Mouse (Mus musculus): ENCODE data around the gene Mapk7. TPM values are rescaled to one million over a fixed set of nuclear protein-coding genes. Genes with fewer than 3 reads are reported as not detected.

Gene Mapk7
- polyA plus RNA-seq, 1 experiment = 16.3 TPM

DNA sequence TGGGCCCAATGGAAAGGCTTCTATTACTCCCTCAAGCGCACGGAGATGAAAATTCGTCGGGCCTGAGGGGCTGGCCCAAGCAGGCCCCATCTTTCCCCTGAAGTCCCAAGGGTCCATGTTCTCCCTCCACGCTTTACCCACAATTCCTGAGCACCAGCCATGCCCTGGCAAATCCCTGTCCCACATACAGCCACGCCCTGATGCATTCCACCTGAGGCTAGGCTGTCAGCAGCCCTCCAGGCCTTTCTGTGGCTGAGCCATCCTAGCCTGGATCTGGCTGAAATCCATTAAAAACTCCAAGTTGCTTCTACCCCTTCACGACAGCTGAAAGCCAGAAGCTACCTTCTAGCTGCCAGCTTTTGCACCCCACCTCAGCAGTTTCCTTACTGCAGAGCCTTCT lies 6.3 kb downstream of the Mapk7 start:
- Histone ChIP-seq H3K4me3 (replicated peaks; ENCODE audit: control insufficient read depth, low read depth, low read length) (no peak overlapping the region), H3K4me1 (ENCODE audit: control insufficient read depth, insufficient read depth, low read length) (no peaks in the 10 kb centered on the region), H3K27ac (ENCODE audit: control insufficient read depth, insufficient read depth, low read depth, low read length, poor library complexity) (no peak overlapping the region)
- WGBS = 86% methylated on average over 7 of the region's 7 CpGs
- TF ChIP-seq POLR2A (IDR thresholded peaks at IDR 0.05; ENCODE audit: borderline replicate concordance, control insufficient read depth, low read depth, low read length) = no peak
- no peak for TF ChIP-seq CTCF (IDR thresholded peaks at IDR 0.05; ENCODE audit: control insufficient read depth, insufficient read depth, low read length)

DNA sequence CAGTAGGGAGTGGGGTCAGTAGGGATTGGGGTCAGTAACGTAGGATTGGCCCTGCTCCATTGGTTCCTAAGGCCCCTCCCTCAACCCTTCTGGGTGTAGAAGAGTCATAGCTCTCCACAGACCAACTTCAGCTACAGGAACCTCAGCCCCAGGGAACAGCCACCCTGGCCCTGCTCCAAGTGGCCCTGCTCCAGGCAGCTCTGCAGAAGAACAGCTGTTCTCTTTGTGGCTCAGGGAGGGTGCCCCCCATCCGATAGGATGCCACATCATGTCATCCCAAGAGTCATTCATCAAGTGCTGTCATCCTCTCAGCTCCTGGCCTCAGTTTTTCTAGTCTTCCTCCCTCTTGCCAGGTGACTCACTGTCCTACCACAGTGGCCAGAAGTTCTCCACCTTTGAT lies 6.8 kb downstream of the Mapk7 start:
- no peak overlapping the region for H3K4me3 ChIP-seq (replicated peaks; ENCODE audit: control insufficient read depth, low read depth, low read length)
- TF ChIP-seq POLR2A (IDR thresholded peaks at IDR 0.05; ENCODE audit: borderline replicate concordance, control insufficient read depth, low read depth, low read length) (no peak), CTCF (IDR thresholded peaks at IDR 0.05; ENCODE audit: control insufficient read depth, insufficient read depth, low read length) (no peak)
- whole genome bisulfite sequencing = 57% methylated on average over 2 of the region's 2 CpGs
- no peak overlapping the region for H3K27ac ChIP-seq (ENCODE audit: control insufficient read depth, insufficient read depth, low read depth, low read length, poor library complexity)
- H3K4me1 ChIP-seq (ENCODE audit: control insufficient read depth, insufficient read depth, low read length) = no peaks in the 10 kb centered on the region

DNA sequence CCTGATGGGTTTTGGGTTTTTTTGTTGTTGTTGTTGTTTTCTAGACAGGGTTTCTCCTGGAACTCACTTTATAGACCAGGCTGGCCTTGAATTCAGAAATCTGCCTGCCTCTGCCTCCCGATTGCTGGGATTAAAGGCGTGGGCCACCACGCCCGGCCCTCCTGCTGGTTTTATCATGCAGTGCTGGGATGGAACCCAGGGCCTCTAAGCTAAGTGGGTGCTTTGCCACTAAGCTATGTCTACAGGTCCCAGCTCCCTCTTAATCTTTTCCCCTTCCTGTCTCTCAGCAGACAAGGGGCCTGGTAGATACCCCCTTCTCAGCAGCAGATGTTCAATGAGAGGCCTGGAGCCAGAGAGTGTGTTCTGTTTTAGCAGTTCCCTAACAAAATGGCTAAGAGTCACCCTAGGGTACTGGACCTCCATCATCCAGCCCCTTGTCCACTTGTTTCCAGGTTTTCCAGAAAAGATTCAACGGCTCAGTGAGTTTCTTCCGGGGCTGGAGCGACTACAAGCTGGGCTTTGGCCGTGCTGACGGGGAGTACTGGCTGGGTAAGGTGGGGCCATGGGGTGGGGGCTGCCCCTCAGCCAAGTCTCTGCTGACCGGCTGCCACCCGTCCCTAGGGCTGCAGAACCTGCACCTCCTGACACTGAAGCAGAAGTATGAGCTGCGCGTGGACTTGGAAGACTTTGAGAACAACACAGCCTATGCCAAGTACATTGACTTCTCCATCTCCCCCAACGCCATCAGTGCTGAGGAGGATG lies 7.6 kb downstream of the Mapk7 start:
- Histone ChIP-seq H3K4me1 (ENCODE audit: control insufficient read depth, insufficient read depth, low read length) (no peaks in the 10 kb centered on the region), H3K4me3 (replicated peaks; ENCODE audit: control insufficient read depth, low read depth, low read length) (no peak overlapping the region), H3K27ac (ENCODE audit: control insufficient read depth, insufficient read depth, low read depth, low read length, poor library complexity) (no peak overlapping the region)
- 91% methylated on average over 14 of the region's 14 CpGs for WGBS
- no peak for TF ChIP-seq POLR2A (IDR thresholded peaks at IDR 0.05; ENCODE audit: borderline replicate concordance, control insufficient read depth, low read depth, low read length)
- no peak for TF ChIP-seq CTCF (IDR thresholded peaks at IDR 0.05; ENCODE audit: control insufficient read depth, insufficient read depth, low read length)

GRCm38 (mm10) chr11:61485541-61486457 lies 8.4 kb downstream of the Mapk7 start:
- 88% methylated on average over 22 of the region's 22 CpGs for WGBS
- H3K4me3 ChIP-seq (replicated peaks; ENCODE audit: control insufficient read depth, low read depth, low read length) = no peak overlapping the region
- H3K27ac ChIP-seq (ENCODE audit: control insufficient read depth, insufficient read depth, low read depth, low read length, poor library complexity) = no peak overlapping the region
- TF ChIP-seq POLR2A (IDR thresholded peaks at IDR 0.05; ENCODE audit: borderline replicate concordance, control insufficient read depth, low read depth, low read length) = no peak
- no peak for TF ChIP-seq CTCF (IDR thresholded peaks at IDR 0.05; ENCODE audit: control insufficient read depth, insufficient read depth, low read length)
- H3K4me1 ChIP-seq (ENCODE audit: control insufficient read depth, insufficient read depth, low read length) = no peaks in the 10 kb centered on the region

DNA sequence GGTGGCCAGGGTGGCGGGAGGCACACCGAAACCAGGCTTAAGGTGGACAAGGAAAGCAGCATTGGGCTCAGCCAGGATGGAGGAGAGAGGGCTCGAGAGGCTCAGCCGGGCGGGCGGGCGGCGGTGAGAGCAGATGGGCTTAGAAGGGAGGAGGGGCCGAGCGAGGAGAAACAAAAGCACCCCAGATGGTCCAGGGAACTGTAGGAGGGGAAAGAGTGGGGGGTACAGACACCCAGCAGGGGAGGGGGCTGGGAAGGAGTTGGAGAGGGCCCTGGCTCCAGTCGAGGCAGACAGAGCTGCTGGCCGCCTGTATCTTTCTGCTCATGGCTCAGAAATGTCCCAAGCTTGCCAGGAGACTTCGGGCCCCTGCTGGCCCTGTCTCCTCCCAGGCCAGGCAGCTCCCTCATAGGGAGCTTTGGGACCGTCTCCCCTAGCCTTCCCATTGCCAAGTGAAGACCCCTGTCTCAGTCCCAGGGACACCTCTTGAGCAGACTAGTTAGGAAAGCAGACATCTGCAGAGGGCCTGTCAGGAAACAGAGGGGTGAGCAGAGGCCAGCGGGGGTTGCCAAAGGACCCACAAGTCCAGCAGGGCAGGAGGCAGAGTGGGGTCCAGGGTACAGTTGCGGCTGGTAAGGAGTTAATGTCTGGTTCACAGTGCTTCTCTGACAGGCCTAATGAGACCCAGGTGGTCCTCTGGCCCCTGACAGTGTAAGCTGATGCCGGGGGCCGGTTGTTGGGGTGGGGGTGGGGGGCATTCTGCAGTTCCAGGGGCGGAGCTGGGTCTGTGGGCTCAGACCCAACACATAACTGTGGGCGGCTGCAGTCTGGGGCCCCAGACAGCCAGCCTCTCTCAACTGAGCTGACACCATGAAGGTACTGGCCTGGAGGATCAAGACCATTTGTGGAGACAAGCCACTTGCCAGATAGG lies 9.3 kb downstream of the Mapk7 start, which contains the start of gene Mfap4:
TSS of gene Mfap4 (plus strand) at position 819 of the 928 bp plus-strand sequence.
- TF ChIP-seq POLR2A (IDR thresholded peaks at IDR 0.05; ENCODE audit: borderline replicate concordance, control insufficient read depth, low read depth, low read length) = no peak
- no peak for TF ChIP-seq CTCF (IDR thresholded peaks at IDR 0.05; ENCODE audit: control insufficient read depth, insufficient read depth, low read length)

GRCm38 (mm10) chr11:61484256-61484612 lies 10.0 kb downstream of the Mapk7 start:
- Histone ChIP-seq H3K27ac (ENCODE audit: control insufficient read depth, insufficient read depth, low read depth, low read length, poor library complexity) (no peak overlapping the region), H3K4me1 (ENCODE audit: control insufficient read depth, insufficient read depth, low read length) (no peaks in the 10 kb centered on the region), H3K4me3 (replicated peaks; ENCODE audit: control insufficient read depth, low read depth, low read length) (no peak overlapping the region)
- TF ChIP-seq POLR2A (IDR thresholded peaks at IDR 0.05; ENCODE audit: borderline replicate concordance, control insufficient read depth, low read depth, low read length) (no peak), CTCF (IDR thresholded peaks at IDR 0.05; ENCODE audit: control insufficient read depth, insufficient read depth, low read length) (no peak)
- WGBS = 64% methylated on average over 10 of the region's 10 CpGs

More for the DNA sequence above, 9.3 kb downstream of the Mapk7 start, which contains the start of gene Mfap4:
- no peaks in the 10 kb centered on the region for H3K4me1 ChIP-seq (ENCODE audit: control insufficient read depth, insufficient read depth, low read length)
- no peak within 1 kb of the TSS for H3K4me3 ChIP-seq (replicated peaks; ENCODE audit: control insufficient read depth, low read depth, low read length)
- 79% methylated on average over 20 of the region's 20 CpGs for WGBS
- H3K27ac ChIP-seq (ENCODE audit: control insufficient read depth, insufficient read depth, low read depth, low read length, poor library complexity) = no peak within 1 kb of the TSS

DNA sequence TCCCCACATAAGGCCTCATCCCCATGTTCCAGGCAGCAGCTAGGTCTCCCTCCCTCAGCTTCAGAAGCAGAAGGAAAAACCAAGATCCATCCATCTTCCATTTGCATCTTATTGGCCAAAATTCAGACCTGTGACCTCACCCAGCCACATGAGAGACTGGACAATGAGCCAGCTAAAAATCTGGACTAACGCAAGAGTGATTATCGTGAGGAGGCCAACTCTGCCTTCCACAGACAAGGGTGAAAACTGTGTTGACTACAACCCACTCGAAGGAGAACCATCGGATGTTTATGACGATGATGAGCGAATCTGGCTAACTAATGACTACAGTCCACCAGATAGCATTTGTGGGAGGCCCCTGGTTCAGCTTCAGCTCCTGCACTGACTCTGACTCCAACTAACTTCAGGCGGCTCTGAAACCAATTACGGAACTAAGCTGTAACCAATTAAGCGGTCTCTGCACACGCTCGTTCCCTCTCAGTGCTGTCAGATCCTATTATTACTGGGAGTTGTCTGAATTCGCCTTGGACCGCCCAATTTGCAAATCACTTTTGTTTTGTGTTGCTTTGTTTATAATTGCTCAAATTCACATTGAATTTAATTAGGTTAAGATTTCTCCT lies 10.9 kb downstream of the Mapk7 start:
- no peaks in the 10 kb centered on the region for H3K4me1 ChIP-seq (ENCODE audit: control insufficient read depth, insufficient read depth, low read length)
- TF ChIP-seq POLR2A (IDR thresholded peaks at IDR 0.05; ENCODE audit: borderline replicate concordance, control insufficient read depth, low read depth, low read length) (no peak), CTCF (IDR thresholded peaks at IDR 0.05; ENCODE audit: control insufficient read depth, insufficient read depth, low read length) (no peak)
- 85% methylated on average over 13 of the region's 13 CpGs for WGBS
- H3K4me3 ChIP-seq (replicated peaks; ENCODE audit: control insufficient read depth, low read depth, low read length) = no peak overlapping the region
- no peak overlapping the region for H3K27ac ChIP-seq (ENCODE audit: control insufficient read depth, insufficient read depth, low read depth, low read length, poor library complexity)

Data from bone marrow, adult 2 months (tissue).